Mouse (Mus musculus) embryonic facial prominence, embryonic 12.5 days (tissue): ENCODE measurements around the gene Grap2. TPM values are rescaled to one million over a fixed set of nuclear protein-coding genes. Genes with fewer than 3 reads are reported as not detected.

ENCODE experiments used
- ATAC-seq: fragments of 200-750 bp; cut with Nextera tagmentation; 2 replicates; pipeline ENCODE4 v1.8.0; 2017; ENCODE audit not compliant: insufficient number of reproducible peaks, insufficient read depth, low FRiP score, low TSS enrichment
- H3K27ac ChIP-seq: fragments of 300-500 bp; sonication (generic); 2 replicates; pipeline ENCODE4 v1.5.1; 2016; ENCODE audit warnings: mild to moderate bottlenecking
- H3K27me3 ChIP-seq: fragments of 300-500 bp; sonication (generic); 2 replicates; pipeline ENCODE4 v1.6.1; 2016; ENCODE audit warnings: mild to moderate bottlenecking, moderate library complexity
- H3K36me3 ChIP-seq: fragments of 300-500 bp; sonication (generic); 2 replicates; pipeline ENCODE4 v1.6.1; 2016; ENCODE audit warnings: mild to moderate bottlenecking
- H3K4me1 ChIP-seq: fragments of 300-500 bp; sonication (generic); 2 replicates; pipeline ENCODE4 v1.6.1; 2016
- H3K4me2 ChIP-seq: fragments of 300-500 bp; sonication (generic); replicated peaks from 2 replicates; pipeline ENCODE4 v1.6.1; 2016; ENCODE audit warnings: mild to moderate bottlenecking, moderate library complexity
- H3K4me3 ChIP-seq: fragments of 300-500 bp; sonication (generic); 2 replicates; pipeline ENCODE4 v1.5.1; 2016; ENCODE audit warnings: mild to moderate bottlenecking
- H3K9ac ChIP-seq: fragments of 300-500 bp; sonication (generic); 2 replicates; pipeline ENCODE4 v1.6.1; 2016; ENCODE audit warnings: mild to moderate bottlenecking, moderate library complexity
- H3K9me3 ChIP-seq: fragments of 300-500 bp; sonication (generic); 2 replicates; pipeline ENCODE4 v1.6.1; 2016; ENCODE audit warnings: mild to moderate bottlenecking, moderate library complexity
- WGBS: fragments of 180-500 bp; shearing (Covaris S2); methylation state at CpG from one replicate; pipeline ENCODE4 v1.1.7; 2016; 5-methylcytosine and 5-hydroxymethylcytosine counted together
- polyA plus RNA-seq: library from polyadenylated mRNA; unstranded; fragments of >200 nt; fragmentation: Nextera tagmentation; extraction: Ambion mirVana; gene quantifications from 2 replicates; pipeline ENCODE4 v1.2.1, GENCODE M21; 2016

Gene Grap2
- 3.0 and 4.0 TPM in 2 replicates for polyA plus RNA-seq

DNA sequence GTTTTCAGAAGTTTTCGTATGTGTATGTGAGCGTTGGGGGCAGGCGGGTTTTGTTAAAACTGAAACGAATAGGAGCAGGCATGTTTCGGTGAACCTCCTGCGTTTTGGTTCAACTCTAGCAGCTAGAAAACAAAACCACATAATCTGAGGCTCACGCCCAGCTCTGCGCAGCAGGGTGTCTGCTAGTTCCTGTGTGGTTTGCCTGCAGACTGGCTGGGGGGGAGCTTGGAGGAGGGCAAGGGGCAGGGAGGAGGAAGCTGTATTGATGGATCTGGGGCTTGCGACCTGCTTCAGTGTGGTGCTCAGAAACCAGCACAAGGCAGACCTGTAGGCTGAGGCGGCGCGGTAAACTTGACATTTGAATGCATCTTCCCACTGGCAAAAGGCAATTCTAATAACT, at the start of gene Grap2:
TSS of gene Grap2 (plus strand) at position 304 of the 400 bp plus-strand sequence.
- H3K36me3 ChIP-seq = no peaks in the 10 kb centered on the region
- H3K27me3 ChIP-seq = peaks cover 9% of the 10 kb centered on the region
- WGBS = 58% methylated on average over 12 of the region's 12 CpGs
- H3K9me3 ChIP-seq = no peaks in the 10 kb centered on the region
- H3K4me1 ChIP-seq = no peaks in the 10 kb centered on the region
- H3K9ac ChIP-seq = no peak within 1 kb of the TSS
- H3K4me3 ChIP-seq = no peak within 1 kb of the TSS
- ATAC-seq = no peak
- no peak within 1 kb of the TSS for H3K4me2 ChIP-seq
- no peak within 1 kb of the TSS for H3K27ac ChIP-seq

DNA sequence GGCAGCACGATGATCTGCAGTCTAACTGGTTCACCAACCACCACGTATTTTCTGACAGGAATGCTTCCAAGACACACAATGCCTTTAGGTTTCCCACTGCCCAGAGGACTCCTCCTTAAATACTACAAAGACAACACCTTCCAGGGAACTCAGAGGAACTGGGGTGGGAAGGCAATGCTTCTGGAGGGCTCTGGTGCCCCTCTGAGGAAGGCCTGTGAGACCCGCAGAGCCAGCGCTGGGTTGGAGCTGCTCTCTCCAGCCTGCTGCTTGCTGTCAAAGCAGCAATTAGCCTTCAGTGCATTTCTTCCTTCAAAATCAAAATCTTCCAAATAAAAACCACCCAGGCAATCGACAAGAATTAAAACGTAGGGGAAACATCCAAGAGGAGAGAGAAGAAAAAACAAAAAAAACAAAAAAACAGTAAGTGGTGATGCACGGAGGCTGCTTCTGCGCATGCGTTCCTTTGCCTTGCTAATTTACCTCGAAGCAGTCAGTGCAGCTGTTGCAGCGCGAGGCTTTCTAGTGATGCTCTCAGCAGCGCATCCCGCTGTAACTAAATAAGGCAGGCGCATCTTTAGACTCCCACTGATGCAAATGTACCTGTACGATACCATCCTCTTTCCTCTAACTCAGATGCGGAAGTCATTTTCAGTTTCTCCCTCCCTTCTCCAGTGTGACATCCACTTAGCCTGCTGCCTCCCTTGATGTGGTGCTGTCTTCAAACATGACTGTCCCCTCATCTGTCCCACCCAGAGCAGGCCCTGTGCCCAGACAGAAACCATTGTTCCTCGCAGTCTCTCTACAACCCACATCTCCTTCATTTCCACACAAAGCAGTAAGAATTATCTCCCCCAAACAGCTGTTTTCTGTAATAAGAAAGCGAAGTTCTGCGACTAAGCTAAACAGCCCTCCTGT, 42.2 kb upstream of the Grap2 start:
- Histone ChIP-seq H3K36me3 (no peaks in the 10 kb centered on the region), H3K4me2 (0 out of 2 replicates have a peak overlapping the region, but pooled peaks have one; percentile 14), H3K9ac (no peak overlapping the region), H3K27me3 (no peaks in the 10 kb centered on the region), H3K27ac (no peak overlapping the region), H3K4me3 (no peak overlapping the region), H3K9me3 (no peaks in the 10 kb centered on the region), H3K4me1 (no peaks in the 10 kb centered on the region)
- WGBS = 42% methylated on average over 20 of the region's 20 CpGs
- ATAC-seq = no peak

GRCm38 (mm10) chr15:80531026-80531425, 41.4 kb upstream of the Grap2 start:
- Histone ChIP-seq H3K4me1 (no peaks in the 10 kb centered on the region), H3K27me3 (no peaks in the 10 kb centered on the region), H3K36me3 (no peaks in the 10 kb centered on the region), H3K4me2 (no peak overlapping the region), H3K27ac (no peak overlapping the region), H3K4me3 (no peak overlapping the region), H3K9me3 (no peaks in the 10 kb centered on the region), H3K9ac (no peak overlapping the region)
- WGBS = 83% methylated on average over 9 of the region's 9 CpGs
- ATAC-seq = no peak

DNA sequence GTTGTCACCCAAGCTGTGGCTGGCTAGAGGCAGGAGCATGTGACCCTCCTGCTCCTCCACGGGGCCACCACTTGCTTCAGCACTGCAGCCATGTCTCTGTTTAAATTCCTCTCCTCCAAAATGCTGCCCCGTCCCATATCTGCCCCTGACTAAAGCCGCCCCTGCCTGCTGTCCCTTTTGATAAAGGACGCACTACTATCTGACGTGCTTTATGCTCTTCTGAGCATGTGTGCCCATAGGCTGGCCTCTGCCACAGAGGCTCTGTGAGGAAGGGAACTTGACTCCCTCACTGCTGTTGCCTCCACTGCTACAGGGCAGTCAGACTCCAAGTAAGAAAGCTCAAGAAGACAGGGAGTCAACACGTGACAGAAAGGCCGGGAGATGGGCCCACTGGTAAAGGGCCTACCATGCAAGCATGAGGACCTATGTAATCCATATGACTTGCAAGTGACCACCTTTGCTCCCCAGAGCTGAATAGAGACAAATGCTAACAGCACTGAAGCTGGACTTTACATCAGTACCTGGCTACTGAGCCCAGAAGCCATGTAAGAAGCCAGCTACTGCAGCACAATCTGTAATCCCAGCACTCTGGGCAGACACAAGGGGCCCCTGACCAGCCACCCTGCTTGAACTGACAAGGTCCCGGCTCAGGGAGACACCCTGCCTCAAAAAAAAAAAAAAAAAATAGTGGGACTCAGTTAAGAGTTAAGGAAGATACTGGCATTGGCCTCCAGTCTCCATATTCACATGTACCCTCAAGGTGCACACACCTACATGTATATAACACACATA, 39.9 kb upstream of the Grap2 start:
- H3K9ac ChIP-seq = no peak overlapping the region
- 77% methylated on average over 8 of the region's 8 CpGs for WGBS
- no peak for ATAC-seq
- H3K4me1 ChIP-seq = no peaks in the 10 kb centered on the region
- H3K4me2 ChIP-seq = no peak overlapping the region
- H3K4me3 ChIP-seq = no peak overlapping the region
- no peaks in the 10 kb centered on the region for H3K9me3 ChIP-seq
- no peaks in the 10 kb centered on the region for H3K27me3 ChIP-seq
- no peaks in the 10 kb centered on the region for H3K36me3 ChIP-seq
- H3K27ac ChIP-seq = no peak overlapping the region

GRCm38 (mm10) chr15:80533274-80533673, 39.1 kb upstream of the Grap2 start:
- 55% methylated on average over 6 of the region's 6 CpGs for WGBS
- no peak for ATAC-seq
- no peaks in the 10 kb centered on the region for H3K4me1 ChIP-seq
- H3K27ac ChIP-seq = no peak overlapping the region
- H3K27me3 ChIP-seq = no peaks in the 10 kb centered on the region
- no peak overlapping the region for H3K4me2 ChIP-seq
- H3K9ac ChIP-seq = no peak overlapping the region
- H3K9me3 ChIP-seq = no peaks in the 10 kb centered on the region
- H3K4me3 ChIP-seq = no peak overlapping the region
- H3K36me3 ChIP-seq = no peaks in the 10 kb centered on the region

GRCm38 (mm10) chr15:80536051-80536450, 36.3 kb upstream of the Grap2 start:
- WGBS = 61% methylated on average over 2 of the region's 2 CpGs
- Histone ChIP-seq H3K9ac (no peak overlapping the region), H3K27me3 (no peaks in the 10 kb centered on the region), H3K27ac (no peak overlapping the region), H3K4me1 (no peaks in the 10 kb centered on the region), H3K4me2 (no peak overlapping the region), H3K9me3 (no peaks in the 10 kb centered on the region), H3K4me3 (no peak overlapping the region), H3K36me3 (no peaks in the 10 kb centered on the region)
- ATAC-seq = no peak

DNA sequence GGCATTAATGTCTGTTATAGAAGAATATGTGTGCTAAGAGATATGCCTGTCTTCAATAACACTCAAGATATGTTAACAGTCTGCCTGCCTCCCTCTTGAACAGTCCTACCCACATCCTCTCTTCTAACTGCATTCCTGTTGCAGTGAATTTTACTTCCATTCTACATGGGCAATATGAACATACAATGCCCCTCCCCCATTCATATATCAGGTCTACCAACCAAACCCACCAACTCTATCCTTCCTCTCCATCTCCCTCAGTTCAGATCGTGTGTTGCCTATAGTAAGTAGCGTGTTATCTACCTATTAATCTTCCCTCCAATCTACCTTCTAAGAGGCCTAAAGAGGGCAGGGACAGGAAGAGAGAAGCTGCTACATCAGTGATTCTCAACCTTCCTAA, 34.3 kb upstream of the Grap2 start:
- Histone ChIP-seq H3K9ac (no peak overlapping the region), H3K4me1 (no peaks in the 10 kb centered on the region), H3K4me2 (no peak overlapping the region), H3K4me3 (no peak overlapping the region), H3K27me3 (no peaks in the 10 kb centered on the region), H3K27ac (no peak overlapping the region), H3K36me3 (no peaks in the 10 kb centered on the region), H3K9me3 (no peaks in the 10 kb centered on the region)
- no peak for ATAC-seq
- WGBS = 82% methylated on average over 2 of the region's 2 CpGs

DNA sequence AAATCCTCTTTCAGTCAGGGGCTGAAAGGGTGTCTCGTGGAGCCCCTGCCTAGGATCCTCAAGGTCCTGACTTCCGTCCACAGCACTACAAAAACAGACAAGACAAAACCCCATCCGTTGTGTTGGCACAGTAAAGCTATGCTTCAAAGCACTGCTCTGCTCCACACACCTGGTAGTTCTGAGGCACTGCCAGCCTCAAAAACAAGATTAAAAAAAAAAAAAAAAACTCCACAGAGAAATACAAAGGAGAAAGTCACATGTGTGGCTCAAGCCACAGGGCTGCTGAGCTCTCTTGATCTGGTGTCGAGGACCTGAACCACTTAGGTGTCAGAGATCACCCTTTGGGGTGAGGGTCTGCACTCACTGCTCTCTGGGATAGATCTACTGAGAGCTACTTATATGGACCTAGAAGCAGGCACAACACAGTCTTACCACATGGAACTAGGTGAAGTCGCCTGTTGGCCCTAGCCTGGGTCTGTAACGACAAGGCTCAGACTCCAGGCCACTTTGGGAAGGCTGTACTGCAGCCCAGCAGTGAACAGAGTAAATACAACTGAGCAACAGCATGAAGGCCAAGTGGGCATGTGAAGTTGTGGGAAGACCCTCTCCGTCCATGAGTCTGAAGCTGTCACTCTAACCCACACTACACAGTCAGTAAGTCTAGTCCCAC, 33.6 kb upstream of the Grap2 start:
- Histone ChIP-seq H3K4me2 (no peak overlapping the region), H3K9me3 (no peaks in the 10 kb centered on the region), H3K36me3 (no peaks in the 10 kb centered on the region), H3K4me3 (no peak overlapping the region), H3K27me3 (no peaks in the 10 kb centered on the region), H3K9ac (no peak overlapping the region), H3K4me1 (no peaks in the 10 kb centered on the region), H3K27ac (no peak overlapping the region)
- WGBS = 84% methylated on average over 7 of the region's 7 CpGs
- no peak for ATAC-seq

DNA sequence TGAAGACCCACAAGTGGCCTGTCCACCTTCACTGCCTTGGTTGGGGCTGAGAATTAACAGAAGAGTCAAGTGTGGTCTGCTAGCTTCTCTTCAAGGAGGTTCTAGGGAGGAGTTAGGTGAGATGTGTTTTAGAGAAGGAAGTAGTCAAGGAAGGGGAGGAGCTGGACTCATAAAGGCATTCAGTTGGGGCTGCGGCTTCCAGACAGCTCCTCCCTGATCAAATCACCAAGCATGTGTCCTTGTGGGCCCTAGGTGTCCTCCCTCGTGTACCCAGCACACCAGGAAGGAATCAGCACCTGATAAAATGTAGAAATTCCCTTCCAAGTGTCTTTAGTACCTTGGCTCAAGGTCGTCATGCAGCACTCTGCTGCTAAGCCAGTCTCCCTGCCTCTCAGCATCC, 28.3 kb upstream of the Grap2 start:
- no peaks in the 10 kb centered on the region for H3K4me1 ChIP-seq
- WGBS = 49% methylated on average over 3 of the region's 3 CpGs
- no peak for ATAC-seq
- H3K27ac ChIP-seq = no peak overlapping the region
- no peak overlapping the region for H3K4me3 ChIP-seq
- no peaks in the 10 kb centered on the region for H3K27me3 ChIP-seq
- H3K4me2 ChIP-seq = no peak overlapping the region
- H3K9ac ChIP-seq = no peak overlapping the region
- no peaks in the 10 kb centered on the region for H3K36me3 ChIP-seq
- H3K9me3 ChIP-seq = no peaks in the 10 kb centered on the region

GRCm38 (mm10) chr15:80545430-80545829, 27.0 kb upstream of the Grap2 start:
- H3K27me3 ChIP-seq = no peaks in the 10 kb centered on the region
- 61% methylated on average over 6 of the region's 6 CpGs for WGBS
- no peaks in the 10 kb centered on the region for H3K36me3 ChIP-seq
- no peak overlapping the region for H3K4me2 ChIP-seq
- H3K4me1 ChIP-seq = no peaks in the 10 kb centered on the region
- H3K27ac ChIP-seq = no peak overlapping the region
- H3K9me3 ChIP-seq = no peaks in the 10 kb centered on the region
- H3K9ac ChIP-seq = no peak overlapping the region
- ATAC-seq = no peak
- H3K4me3 ChIP-seq = no peak overlapping the region

DNA sequence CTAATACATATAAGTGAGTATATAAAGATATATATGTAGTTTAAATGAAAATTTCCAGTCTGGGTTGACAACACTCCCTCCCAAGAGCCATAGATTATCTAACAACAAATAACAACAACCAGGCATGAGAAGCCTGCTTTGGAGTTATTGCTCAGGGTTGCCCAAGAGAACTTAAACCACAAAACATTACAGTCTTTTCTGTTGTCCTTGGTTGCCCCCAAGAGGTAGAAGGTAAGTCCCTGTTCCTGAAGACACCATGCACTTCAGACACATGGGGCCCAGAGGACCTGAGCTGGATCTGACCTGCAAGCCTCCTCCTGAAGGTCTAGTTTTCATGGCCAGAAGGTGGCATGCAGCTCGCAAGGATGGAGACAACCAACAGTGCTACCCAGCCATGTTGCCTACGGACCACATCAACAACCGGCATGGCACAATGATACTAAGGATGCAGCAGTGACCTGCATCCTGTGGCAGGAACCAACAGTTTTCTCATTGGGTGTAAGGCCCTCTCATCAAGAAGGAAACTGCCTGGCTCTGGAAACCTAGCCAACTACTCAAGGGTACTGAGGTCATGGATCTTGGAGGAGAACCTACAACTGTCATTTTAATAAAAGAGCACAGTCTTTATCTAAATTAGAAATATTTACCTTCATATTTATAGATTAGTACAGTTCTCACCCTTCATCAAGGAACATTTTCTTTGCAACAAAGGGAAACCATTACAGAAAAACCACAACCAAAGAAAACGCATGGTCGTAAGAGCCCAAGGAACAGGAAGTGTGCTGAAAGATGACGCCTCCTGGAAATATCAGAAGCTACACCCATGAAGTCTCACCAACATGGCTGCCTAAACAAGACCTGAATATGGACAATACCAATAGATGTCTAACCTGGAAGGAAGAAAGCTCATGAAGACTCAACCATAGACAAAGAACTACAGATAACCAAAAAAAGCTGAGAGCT, 17.3 kb upstream of the Grap2 start:
- Histone ChIP-seq H3K4me1 (no peaks in the 10 kb centered on the region; the same call in 1 of the 2 replicates), H3K9ac (no peak overlapping the region), H3K27me3 (no peaks in the 10 kb centered on the region), H3K36me3 (no peaks in the 10 kb centered on the region), H3K9me3 (no peaks in the 10 kb centered on the region), H3K4me2 (no peak overlapping the region), H3K27ac (no peak overlapping the region), H3K4me3 (no peak overlapping the region)
- 93% methylated on average over 6 of the region's 6 CpGs for WGBS
- no peak for ATAC-seq
